Mouse (Mus musculus): ENCODE data around the gene Ric1. TPM values are rescaled to one million over a fixed set of nuclear protein-coding genes. Genes with fewer than 3 reads are reported as not detected.

Gene Ric1
- 14.8 and 17.0 TPM in 2 replicates for total RNA-seq (2014; fragmentation: Nextera tagmentation)
- total RNA-seq (2017) = 11.1 and 13.0 TPM in 2 replicates

- ATAC-seq (replicated peaks; ENCODE audit: low FRiP score, low TSS enrichment, poor library complexity, severe bottlenecking) = peak; percentile 82
Measured at GRCm38 (mm10) chr19:29521637-29522435, at the start of gene Ric1. TSS of gene Ric1 (plus strand) at chr19:29522282.

- ATAC-seq (replicated peaks; ENCODE audit: low FRiP score, low TSS enrichment, poor library complexity, severe bottlenecking) = peak; percentile 69
Measured at GRCm38 (mm10) chr19:29472424-29472823, 49.7 kb upstream of the Ric1 start.

- no peak for ATAC-seq (replicated peaks; ENCODE audit: low FRiP score, low TSS enrichment, poor library complexity, severe bottlenecking)
Measured at GRCm38 (mm10) chr19:29472946-29473345, 49.1 kb upstream of the Ric1 start.

GRCm38 (mm10) chr19:29474803-29475202 lies 47.3 kb upstream of the Ric1 start:
- no peak for ATAC-seq (replicated peaks; ENCODE audit: low FRiP score, low TSS enrichment, poor library complexity, severe bottlenecking)

- no peak for ATAC-seq (replicated peaks; ENCODE audit: low FRiP score, low TSS enrichment, poor library complexity, severe bottlenecking)
Measured at GRCm38 (mm10) chr19:29475210-29475620, 46.9 kb upstream of the Ric1 start.

- ATAC-seq (replicated peaks; ENCODE audit: low FRiP score, low TSS enrichment, poor library complexity, severe bottlenecking) = no peak
Measured at GRCm38 (mm10) chr19:29478598-29478997, 43.5 kb upstream of the Ric1 start.

- ATAC-seq (replicated peaks; ENCODE audit: low FRiP score, low TSS enrichment, poor library complexity, severe bottlenecking) = no peak
Measured at GRCm38 (mm10) chr19:29481578-29481977, 40.5 kb upstream of the Ric1 start.

GRCm38 (mm10) chr19:29482148-29482547 lies 39.9 kb upstream of the Ric1 start:
- ATAC-seq (replicated peaks; ENCODE audit: low FRiP score, low TSS enrichment, poor library complexity, severe bottlenecking) = peak; percentile 26; the same call in 1 of the 2 replicates

- no peak for ATAC-seq (replicated peaks; ENCODE audit: low FRiP score, low TSS enrichment, poor library complexity, severe bottlenecking)
Measured at GRCm38 (mm10) chr19:29482637-29483036, 39.4 kb upstream of the Ric1 start.

- no peak for ATAC-seq (replicated peaks; ENCODE audit: low FRiP score, low TSS enrichment, poor library complexity, severe bottlenecking)
Measured at GRCm38 (mm10) chr19:29483386-29483785, 38.7 kb upstream of the Ric1 start.

- ATAC-seq (replicated peaks; ENCODE audit: low FRiP score, low TSS enrichment, poor library complexity, severe bottlenecking) = no peak
Measured at GRCm38 (mm10) chr19:29484537-29484936, 37.5 kb upstream of the Ric1 start.

GRCm38 (mm10) chr19:29485257-29485948 lies 36.7 kb upstream of the Ric1 start:
- no peak for ATAC-seq (replicated peaks; ENCODE audit: low FRiP score, low TSS enrichment, poor library complexity, severe bottlenecking)

- no peak for ATAC-seq (replicated peaks; ENCODE audit: low FRiP score, low TSS enrichment, poor library complexity, severe bottlenecking)
Measured at GRCm38 (mm10) chr19:29486545-29487206, 35.4 kb upstream of the Ric1 start.

- no peak for ATAC-seq (replicated peaks; ENCODE audit: low FRiP score, low TSS enrichment, poor library complexity, severe bottlenecking)
Measured at GRCm38 (mm10) chr19:29487326-29488072, 34.6 kb upstream of the Ric1 start.

GRCm38 (mm10) chr19:29488073-29488390 lies 34.0 kb upstream of the Ric1 start:
- ATAC-seq (replicated peaks; ENCODE audit: low FRiP score, low TSS enrichment, poor library complexity, severe bottlenecking) = no peak

GRCm38 (mm10) chr19:29488420-29488819 lies 33.7 kb upstream of the Ric1 start:
- no peak for ATAC-seq (replicated peaks; ENCODE audit: low FRiP score, low TSS enrichment, poor library complexity, severe bottlenecking)

GRCm38 (mm10) chr19:29489785-29490284 lies 32.2 kb upstream of the Ric1 start:
- no peak for ATAC-seq (replicated peaks; ENCODE audit: low FRiP score, low TSS enrichment, poor library complexity, severe bottlenecking)

- no peak for ATAC-seq (replicated peaks; ENCODE audit: low FRiP score, low TSS enrichment, poor library complexity, severe bottlenecking)
Measured at GRCm38 (mm10) chr19:29491467-29491866, 30.6 kb upstream of the Ric1 start.

- no peak for ATAC-seq (replicated peaks; ENCODE audit: low FRiP score, low TSS enrichment, poor library complexity, severe bottlenecking)
Measured at GRCm38 (mm10) chr19:29494454-29494853, 27.6 kb upstream of the Ric1 start.

All from megakaryocyte-erythroid progenitor cell, adult 5-6 weeks (primary cell).